Mouse (Mus musculus) naive thymus-derived CD4-positive, alpha-beta T cell, adult 2 months (primary cell): ENCODE measurements around the gene Trabd2b.
A peak's percentile ranks its signal among the peaks of the same experiment; 100 is the strongest.

Experiments used
- DNase-seq: peaks from one replicate; pipeline ENCODE4 v3.0.0-alpha.2; 2011; ENCODE audit warnings: low read depth

Gene Trabd2b

DNA sequence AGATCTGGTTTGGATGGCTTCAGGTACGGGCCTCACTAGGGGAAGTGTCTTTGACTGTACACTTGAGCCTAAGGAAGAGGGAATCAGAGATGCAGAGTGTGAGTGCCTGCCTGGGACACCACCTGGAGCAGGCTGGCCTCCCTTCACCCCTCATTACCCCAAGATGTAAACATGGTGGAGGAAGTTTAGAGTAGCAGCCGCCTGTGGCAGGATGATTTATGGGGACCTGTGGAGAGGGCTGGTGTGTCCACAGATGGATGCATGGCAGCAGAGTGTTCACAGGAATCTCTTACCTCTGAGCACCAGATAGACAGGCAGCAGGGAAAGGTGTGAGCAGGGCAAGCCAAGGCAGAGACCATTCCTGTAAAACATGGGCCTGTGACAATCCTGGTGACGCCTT, 199.1 kb downstream of the Trabd2b start:
- no peak for DNase-seq

DNA sequence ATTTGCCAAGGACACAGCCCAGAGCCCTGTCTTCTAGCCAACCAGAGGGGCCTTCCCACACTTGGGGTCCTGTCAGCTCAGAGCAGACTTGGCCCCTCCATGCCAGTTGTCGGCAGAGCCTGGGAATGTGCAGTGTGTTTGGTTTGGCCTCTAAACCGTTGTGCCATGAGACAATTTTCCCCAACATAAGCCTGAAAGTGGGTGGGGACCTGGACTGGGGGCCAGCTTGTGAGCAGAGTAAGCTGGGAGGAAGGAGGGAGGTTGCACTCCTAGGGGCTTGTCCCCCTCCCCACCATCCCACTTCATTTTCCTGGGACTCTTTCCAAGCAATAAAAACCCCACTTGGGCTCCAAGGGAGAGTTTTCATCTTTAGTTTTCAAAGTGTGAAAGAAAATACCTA, 201.3 kb downstream of the Trabd2b start:
- DNase-seq, result no peak

DNA sequence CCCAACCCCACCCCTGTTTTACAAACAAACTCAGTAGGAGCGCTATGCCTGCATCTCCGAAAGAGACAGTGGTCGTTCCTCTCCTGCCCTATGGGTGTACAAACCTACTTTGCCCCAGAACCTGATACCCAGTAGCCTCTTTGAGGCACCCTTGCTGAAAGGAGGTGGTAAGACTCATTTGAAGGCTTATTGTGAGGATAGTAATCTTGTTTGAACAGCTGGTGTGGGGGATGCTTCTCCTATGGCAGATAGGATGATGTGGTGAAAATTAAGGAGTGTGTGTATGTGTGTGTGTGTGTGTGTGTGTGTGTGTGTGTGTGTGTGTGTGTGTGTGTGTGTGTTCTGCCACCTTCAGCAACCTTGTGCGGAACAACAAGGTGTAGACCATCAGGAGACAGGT, 202.8 kb downstream of the Trabd2b start:
- DNase-seq, result no peak

DNA sequence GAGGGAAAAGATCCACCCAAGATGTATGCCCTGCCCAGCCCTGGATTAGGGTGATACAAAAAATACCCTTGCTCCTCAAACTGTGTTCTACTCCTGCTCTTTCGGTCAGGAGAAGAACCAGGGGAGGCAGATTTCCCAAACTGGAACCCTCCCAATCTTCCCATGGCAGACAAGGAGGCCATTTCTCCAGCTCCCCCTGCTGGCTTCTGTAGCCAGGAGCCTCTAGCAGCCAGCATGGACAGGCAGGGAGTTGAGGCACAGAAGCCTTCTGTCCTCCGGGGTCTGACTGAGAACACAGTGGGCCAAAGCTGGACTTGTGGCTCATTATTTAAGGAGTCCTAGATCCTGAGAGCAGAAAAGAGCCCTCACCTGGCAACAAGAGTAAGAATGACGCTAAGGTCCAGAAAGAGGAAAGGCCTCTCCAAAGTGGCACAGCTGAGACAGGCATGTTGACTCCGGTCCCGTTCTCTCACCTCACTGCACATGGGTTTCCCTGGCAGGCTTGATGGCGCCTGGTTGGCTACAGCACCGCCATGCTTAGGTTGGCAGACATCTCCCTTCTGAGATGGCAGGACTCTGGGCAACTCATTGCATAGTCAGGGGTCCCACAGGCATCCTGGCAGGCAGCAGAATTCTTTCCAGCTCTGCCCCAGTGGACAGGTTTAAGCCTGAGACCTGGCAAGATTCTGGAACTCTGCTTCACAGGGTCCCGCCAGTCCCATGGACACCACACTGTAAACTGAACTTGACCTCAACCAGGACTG, 204.8 kb downstream of the Trabd2b start:
- DNase-seq, result no peak

DNA sequence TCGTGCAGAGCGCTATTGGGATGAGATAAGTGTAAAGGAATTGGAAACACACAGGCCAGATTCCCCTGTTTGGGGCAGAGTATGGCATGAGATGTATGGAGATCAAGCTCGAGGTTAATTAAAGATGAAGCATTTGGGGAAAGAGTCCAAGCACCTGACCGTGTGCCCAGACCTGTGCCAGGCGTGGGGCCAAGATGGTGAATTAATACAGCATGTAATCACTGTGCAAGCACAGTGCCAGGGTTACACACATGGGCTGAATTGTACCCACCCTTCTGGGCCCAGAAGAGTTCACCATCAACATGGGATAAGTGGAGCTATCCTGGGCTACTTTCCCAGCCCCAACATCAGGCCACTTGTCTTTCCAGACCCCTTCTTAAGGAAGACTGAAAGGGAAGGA, 205.5 kb downstream of the Trabd2b start:
- DNase-seq, result no peak

DNA sequence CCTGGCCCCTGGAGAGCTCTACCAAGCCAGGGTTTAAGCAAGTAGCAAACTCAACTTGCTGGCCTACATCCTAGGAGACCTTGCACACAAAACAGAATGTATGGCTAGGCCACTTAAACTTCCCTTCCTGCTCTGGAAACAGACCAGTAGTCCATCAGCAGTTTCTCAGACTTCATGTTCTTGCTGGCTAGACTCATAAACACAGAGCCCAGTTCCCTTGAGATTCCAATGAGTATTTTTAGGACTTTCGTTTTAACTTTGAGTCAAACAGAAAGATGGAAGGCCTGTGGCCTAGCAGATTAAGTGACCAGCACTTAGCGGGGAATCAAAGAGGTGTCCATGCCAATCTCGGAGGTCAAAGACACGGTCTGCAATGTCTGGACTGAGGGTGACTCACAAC, 206.3 kb downstream of the Trabd2b start:
- no peak for DNase-seq

DNA sequence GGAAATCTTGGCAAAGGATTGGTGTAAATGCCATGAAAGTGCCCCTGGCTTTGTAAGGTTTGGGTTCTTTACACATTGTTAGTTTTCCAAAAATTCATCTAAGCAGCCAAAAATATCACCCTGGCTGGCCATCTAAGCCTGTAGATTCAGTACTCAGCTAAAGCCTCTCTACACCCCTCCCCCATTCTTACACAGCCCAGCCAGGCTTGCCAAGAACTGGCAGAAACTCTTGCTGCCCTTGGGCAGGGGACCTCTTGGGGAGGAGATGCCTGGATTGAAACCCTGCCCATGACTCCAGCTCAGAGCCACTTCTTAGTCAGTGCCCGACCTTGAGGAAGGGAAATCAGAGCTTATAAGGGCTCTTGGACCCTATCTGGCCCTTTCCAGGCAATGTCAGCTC, 207.6 kb downstream of the Trabd2b start:
- no peak for DNase-seq

DNA sequence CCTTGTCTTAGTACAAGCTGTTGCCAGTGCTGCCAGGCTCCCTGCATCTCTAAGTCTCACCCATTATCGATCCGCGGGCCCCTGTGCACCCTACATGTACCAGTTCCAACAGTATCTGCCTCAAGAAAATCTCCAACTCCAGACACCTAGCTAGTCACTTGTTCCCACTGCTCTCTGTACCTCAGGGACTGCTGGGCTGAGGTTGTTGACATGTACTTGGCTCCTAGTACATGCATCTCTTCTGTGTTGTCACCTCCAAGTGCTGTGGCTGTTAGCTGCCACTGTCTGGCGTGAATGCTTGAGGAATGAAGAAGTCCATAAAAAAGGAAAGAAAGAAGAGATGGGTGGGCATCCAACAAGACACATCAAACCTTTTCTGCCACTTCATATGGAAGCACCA, 209.2 kb downstream of the Trabd2b start:
- no peak for DNase-seq

DNA sequence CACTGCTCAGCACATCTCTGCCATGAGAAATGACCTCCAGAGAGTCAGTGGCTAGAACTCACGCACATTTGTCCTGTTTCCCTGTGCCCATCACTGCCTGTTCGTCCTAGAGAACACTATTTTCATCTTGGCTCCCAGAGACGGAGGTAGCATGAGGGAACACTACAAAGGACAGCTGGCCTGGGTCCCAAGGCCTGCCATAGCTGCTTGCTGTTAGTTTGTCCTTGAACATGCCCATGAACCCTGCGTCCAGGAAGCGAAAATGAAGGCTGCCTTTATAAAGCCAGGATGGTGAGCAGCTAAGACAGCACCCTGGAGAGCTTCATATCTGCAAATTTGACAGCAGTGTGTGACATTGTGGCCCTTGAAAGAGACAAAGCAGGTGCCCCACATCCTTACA, 216.4 kb downstream of the Trabd2b start:
- DNase-seq, result no peak

DNA sequence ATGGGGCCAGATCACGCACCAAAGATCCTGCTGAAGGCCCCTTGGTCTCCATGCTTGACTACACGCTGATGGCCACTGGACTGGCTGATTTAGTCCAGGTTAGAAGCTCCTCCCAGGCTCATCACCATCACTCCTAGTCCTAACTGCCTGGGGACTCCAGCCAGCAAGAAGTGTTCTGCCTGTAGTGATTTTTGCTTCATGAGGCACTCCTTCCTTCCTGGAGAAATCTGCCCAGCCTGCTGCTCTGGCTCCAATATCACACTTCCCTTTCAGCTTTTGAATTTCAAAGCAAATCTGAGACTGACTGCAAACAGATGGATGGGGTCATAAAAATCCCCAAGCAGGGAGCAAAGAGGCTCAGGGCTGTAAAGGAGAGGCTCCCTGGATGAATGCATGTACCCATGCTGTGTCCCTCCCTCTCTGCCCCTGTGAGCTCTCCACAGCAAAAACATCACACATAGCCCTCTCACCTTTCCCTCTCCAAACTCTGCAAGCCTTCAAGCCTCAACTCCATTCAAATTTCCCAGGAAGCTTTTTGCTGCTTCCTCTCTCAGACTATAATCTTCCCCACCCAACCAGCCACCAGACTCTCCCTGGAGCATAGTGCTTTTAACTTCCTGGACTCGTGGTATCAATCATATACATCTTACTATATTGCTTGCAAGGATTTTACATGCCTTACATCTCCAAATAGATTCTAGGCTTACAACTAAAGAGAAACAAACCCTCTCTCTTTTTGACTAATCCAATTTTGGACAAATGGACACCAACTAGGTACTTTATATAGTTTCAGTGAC, 217.8 kb downstream of the Trabd2b start:
- DNase-seq, result no peak

DNA sequence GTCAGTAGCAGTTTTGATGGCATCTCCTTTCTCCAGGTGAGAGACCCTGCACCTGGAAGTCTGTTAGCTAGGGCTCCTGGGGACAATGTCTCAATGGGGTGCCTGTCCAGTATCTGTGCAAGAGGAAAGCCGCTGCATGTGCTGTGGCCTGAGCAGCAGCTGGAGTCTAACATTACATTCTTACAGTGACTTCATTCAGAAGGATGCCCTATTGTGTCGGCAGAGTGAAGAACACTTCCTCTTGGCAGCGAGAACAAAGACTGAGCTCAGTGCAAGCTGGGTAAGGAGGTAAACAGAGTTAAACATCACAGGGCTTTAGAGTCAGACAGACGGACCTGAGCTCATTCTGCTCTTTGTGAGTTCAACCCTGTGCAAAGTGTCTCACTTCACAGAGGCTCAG, 218.8 kb downstream of the Trabd2b start:
- no peak for DNase-seq

DNA sequence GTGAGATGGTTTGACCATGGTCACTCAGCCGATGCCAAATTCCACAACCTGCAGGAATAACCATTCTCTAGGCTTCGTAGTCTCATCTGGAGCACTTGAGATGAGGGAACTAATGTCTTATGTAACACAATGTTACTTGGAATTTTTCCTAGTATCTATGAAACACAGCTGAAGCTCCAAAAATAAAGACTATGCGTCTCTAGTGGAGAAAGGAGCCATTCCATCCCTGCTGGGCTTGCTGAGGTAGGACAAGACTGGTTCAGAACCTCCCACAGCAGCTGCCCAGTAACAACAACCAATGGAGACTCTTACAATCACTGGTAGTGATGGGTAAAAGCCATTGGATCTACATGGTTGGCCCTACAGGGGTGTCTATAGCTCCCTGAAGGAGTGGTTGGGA, 219.4 kb downstream of the Trabd2b start:
- no peak for DNase-seq

DNA sequence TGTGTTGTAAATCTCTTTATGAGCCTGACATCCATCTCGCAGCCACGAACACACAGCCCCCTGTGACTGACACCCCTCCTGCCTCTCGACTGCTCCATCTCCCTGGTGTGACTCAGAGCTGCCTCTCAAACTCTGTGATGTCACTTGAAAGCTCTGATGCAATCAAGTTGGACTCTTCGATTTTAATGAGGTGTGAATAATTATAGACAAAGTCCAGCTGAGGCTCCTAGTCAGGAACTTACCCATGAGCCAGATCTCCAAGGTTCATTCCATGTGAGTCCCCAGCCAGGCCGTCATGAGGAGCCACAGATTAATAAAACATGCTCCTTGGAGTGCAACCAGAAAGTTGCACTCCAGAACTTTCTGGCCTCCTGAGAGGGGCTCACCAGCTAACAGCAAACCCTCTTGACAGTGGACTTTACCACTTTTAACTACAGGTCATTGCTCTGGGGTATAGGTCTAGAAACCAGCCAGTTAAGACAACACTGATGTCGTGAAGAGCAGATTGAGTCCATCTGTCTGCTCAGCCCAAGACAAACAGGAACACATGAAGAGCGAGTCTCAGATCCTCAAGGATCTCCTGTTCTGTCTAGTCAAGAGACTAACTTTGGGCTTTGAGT, 221.3 kb downstream of the Trabd2b start:
- no peak for DNase-seq

DNA sequence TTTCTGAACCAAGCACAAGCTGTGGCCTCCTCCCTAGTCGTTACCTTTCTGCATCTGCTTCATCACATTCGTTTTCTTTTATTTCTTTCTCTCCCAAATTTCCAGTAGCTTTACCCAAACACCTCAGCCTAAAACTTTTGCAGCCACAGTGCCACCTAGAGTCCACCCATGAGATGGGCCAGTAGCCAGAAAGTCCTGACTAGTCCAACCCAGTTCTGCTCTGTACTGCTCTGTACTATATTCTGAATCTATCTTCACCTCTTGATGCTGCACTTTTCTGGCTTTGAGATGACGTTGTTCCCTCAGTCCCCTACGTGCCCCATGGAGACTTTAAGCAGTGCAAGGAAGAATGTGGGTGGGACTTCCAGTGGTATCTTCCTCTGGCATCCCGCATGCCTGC, 229.4 kb downstream of the Trabd2b start:
- DNase-seq, result no peak

DNA sequence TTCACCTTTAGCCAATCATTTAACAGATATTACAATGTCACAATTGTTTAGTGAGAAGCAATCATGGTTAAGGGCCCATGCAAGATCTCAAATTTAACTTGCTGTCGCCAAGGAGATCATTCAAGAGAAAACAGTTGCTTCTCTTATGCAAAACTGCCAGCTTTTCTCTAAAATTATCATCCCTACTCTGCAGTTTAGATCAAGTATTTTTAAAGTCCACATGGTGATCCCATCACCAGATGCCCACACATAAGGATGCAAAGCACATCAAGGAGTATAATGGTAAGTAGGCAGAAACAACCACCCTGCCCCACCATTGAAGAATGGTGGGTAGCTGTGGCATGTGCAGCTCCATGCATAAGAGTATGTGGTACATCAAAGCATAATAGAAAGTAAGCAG, 229.8 kb downstream of the Trabd2b start:
- no peak for DNase-seq

DNA sequence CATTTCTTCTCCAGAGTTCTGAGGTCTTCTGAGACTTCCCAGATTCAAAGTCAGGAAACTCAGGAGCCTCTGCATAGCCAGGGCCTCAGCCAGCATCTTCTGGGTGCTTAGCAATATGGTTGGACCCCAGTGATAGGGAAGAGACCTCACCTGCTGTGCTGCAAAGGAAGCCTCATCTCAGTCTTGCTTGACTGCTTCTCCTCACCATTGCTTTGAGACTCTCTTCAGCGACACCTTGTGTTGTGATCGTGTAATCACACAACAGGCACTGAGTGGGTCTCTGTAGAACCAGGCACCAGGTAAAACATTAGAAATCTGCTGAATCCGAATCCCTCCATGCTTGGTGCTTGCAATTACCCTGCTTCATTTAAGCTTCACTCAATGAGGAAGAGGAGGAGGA, 230.6 kb downstream of the Trabd2b start:
- DNase-seq, result peak; percentile 39

DNA sequence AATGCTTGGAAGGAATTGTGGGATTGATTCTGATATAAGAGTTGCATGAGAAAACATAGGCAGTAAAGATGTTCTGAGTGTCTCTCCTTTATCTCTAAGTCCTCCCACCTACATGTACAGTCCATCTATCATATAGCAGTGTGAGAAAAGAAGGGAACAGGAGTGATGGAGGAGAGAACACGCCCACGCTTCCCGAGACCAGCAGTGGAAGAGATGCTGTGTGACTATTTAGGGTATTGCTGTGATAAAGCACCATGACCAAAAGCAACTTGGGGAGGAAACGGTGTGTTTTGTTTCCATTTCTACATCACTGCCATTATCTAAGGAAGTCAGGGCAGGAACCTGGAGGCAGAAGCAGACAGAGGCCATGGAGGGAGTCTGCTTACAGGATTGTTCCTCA, 235.9 kb downstream of the Trabd2b start:
- no peak for DNase-seq

DNA sequence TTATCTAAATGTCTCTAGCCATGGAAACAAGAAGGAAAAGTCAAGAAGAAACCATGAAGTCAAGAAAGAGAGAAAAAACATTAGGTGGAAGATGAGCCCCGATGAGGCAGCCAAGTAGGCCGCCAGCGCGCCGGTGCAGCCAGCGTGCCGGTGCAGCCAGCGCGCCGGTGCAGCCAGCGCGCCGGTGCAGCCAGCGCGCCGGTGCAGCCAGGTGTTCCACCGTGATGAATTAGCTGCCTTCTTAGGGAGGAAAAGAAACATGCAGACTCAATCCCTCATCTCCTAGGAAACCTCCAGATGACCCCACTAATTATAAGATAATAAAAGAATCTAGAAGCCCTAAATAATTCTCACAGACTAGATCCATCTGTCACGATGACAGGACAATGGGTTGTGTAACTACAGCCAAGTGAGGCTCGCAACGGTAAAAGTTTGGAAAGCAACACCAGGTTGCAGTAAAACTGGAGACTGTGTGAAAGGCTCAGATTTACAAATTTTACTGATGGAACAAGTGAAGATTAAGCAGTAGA, 237.2 kb downstream of the Trabd2b start:
- no peak for DNase-seq

DNA sequence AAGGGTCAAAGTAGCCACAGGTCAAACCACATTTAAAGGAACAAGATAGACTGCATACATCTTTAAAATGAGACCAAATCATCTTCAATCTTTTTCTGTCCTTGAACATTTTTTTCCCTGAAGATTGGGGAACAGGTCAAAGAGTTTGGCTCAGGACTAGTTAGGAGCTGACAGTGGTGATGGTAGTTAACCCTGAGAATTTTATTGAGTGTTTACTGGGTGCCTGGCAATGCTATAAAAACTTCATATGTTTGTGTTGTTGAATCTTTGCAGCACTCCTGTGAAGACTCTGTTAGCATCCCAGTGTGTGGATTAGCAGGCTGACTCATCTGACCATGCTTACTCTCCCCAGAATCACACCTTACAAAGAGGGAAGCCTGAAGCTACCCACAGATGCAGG, 238.8 kb downstream of the Trabd2b start:
- no peak for DNase-seq

DNA sequence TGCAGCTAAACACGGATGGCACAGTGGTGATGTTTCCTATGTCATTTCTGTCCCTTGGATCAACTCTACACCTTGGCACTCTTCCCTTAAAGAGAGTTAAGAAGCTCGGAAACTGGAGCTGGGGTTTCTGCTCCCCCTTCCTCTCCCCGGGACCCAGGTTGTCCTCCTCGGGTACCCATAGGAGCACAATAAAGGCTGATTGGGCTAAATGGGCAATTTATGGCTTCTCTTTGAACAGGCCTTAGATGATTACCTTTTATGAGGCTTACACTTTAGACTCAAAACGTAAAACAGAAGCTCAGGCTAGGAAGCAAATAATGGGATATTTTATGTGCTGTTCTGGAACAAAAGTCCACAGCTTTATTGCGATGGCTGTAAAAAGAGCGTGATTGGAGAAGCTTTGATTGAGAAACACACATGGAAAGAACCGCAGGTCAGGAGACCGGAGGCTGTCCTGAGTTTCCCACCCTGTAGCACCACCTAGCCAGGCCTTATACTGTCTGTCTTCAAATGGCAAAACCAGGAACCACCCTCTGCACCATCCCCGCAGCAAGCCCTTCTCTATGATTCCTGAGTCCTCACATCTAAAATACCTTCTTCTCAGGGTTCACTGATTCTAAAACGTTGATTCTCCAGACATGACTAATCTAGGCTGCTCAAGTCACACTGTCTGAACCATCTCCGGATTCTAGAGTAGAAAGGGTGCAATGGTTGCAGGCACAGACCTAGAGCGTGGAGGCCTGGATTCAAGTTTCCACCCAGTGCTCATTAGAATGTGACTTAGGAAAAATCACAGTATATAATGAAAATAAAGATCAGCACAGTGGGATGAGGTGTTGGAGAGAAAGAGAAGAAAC, 240.5 kb downstream of the Trabd2b start:
- DNase-seq, result no peak

DNA sequence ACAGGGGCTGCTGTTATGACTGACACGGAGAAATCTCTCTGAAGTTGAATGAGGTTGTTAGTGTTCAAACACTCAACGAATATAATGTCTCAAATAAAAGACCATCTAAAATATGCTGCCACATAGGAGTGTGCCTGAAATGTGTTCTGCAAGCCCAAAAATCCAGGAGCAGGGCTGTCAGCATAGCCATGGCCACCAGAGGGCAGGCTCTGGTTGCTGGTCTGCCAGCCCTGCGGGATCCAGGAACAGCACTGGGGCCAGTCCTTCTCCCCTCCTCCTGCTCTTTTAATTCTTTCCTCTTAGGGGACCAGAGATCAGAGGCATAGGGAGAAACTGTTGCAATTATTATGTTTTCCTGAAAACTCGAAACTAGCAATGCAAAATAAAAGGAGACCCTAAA, 241.2 kb downstream of the Trabd2b start:
- peak; percentile 62 for DNase-seq

DNA sequence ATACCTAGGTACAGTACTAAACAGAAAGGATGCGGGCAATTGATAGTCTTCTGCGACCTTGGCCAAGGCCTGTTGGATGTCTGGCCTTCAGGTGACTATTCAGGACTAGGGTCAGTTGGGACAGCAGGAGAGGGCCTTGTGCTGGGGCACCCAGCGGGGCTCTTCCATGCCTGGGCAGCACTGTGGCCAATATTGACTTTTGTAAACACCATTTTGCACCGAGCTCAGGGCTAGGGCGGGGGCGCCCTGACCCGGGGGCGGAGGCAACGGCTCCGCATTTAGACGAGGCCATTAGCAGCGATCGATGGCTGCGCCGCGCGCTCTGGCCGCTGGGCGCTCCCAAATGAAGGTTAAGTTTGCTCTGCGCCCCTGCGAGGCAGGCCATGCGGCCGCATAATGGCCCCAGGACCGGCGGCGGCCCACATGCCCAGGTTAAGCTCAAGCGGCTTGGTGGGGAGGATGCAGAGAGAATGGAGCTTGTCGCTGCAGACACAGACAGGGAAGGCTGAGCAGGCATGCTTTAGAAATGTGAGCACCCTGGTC, 242.1 kb downstream of the Trabd2b start:
- DNase-seq, result no peak
